Mouse (Mus musculus): ENCODE results near the gene Cmtm4. TPM values are rescaled to one million over a fixed set of nuclear protein-coding genes. Genes with fewer than 3 reads are reported as not detected.

Gene Cmtm4
- total RNA-seq, 1 experiment, result 21.3 TPM

DNA sequence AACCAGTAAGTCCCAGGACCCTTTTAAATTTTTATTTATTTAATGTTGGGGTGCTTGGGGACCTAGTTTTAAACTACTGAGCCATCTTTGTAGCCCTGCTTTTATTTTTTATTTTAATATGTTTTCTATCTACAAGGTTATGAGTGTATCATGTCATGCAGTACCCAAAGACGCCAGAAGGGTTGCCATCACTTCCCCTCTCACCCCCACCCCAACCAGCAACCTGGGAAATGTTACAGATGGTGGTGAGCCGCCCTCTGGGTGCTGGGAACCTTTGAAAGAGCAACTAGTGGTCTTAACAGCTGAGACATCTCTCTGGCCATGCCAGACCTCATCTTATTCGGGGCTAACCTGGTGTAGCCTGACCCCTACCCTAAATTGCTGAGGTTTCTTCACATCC, 57.7 kb downstream of the Cmtm4 start:
- in situ Hi-C loops (cut with MboI; ENCODE audit: low sequenced_read_pairs in 2 of 2, unreplicated experiment in 2 of 2), result no loop called here
- DNase-seq (ENCODE audit: low read depth, low spot score), result no peak

DNA sequence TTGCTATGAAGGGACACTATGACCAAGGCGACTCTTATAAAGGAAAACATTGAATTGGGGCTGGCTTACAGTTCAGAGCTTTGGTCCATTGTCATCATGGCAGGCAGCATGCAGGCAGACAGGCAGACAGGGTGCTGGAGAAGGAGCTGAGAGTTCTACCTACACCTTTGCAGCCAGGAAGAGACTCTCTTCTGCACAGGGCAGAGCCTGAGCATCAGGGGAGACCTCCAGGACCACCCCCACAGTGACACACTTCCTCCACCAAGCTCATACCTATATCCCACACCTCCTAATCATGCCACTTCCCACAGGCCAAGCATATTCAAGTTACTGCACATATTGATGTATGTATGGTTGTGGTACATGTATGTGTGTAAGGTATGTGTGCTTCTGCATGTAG, 58.8 kb downstream of the Cmtm4 start:
- H3K9ac ChIP-seq (ENCODE audit: insufficient read depth, low read depth, low read length, poor library complexity, severe bottlenecking), result no peak overlapping the region
- DNase-seq (ENCODE audit: low read depth, low spot score), result no peak
- peaks cover 0 to 12% of the 10 kb centered on the region in 2 experiments; a peak in 2 of 4 replicates for H3K4me1 ChIP-seq (ENCODE audit: control insufficient read depth in 2 of 2, insufficient read depth in 2 of 2, low read length in 2 of 2, poor library complexity in 1 of 2)
- in situ Hi-C loops (cut with MboI; ENCODE audit: low sequenced_read_pairs in 2 of 2, unreplicated experiment in 2 of 2), result no loop called here
- H3K27ac ChIP-seq (ENCODE audit: insufficient read depth, low read depth, low read length, poor library complexity, severe bottlenecking), result no peak overlapping the region
- no peaks in the 10 kb centered on the region for H3K36me3 ChIP-seq (ENCODE audit: control insufficient read depth, insufficient read depth, low read length, poor library complexity, severe bottlenecking)
- H3K9me3 ChIP-seq (ENCODE audit: control insufficient read depth, insufficient read depth, low read depth, low read length), result no peaks in the 10 kb centered on the region
- no peak overlapping the region for H3K4me3 ChIP-seq (ENCODE audit: insufficient read depth in 1 of 2, low read depth in 1 of 2, low read length in 2 of 2, poor library complexity in 1 of 2, severe bottlenecking in 1 of 2)
- TF ChIP-seq CHD2 (IDR thresholded peaks at IDR 0.05; ENCODE audit: low read depth, low read length), result no peak
- no peak for TF ChIP-seq ZC3H11A (IDR thresholded peaks at IDR 0.05; ENCODE audit: borderline replicate concordance, low read depth, low read length)
- no peak for TF ChIP-seq MAFK (IDR thresholded peaks at IDR 0.05; ENCODE audit: insufficient read depth, low read depth, low read length)

More for the DNA sequence above, 57.7 kb downstream of the Cmtm4 start:
- Histone ChIP-seq H3K4me3 (ENCODE audit: insufficient read depth in 1 of 2, low read depth in 1 of 2, low read length in 2 of 2, poor library complexity in 1 of 2, severe bottlenecking in 1 of 2) (no peak overlapping the region), H3K36me3 (ENCODE audit: control insufficient read depth, insufficient read depth, low read length, poor library complexity, severe bottlenecking) (no peaks in the 10 kb centered on the region), H3K9me3 (ENCODE audit: control insufficient read depth, insufficient read depth, low read depth, low read length) (no peaks in the 10 kb centered on the region), H3K4me1 (ENCODE audit: control insufficient read depth in 2 of 2, insufficient read depth in 2 of 2, low read length in 2 of 2, poor library complexity in 1 of 2) (peaks cover 0 to 13% of the 10 kb centered on the region in 2 experiments; a peak in 2 of 4 replicates), H3K9ac (ENCODE audit: insufficient read depth, low read depth, low read length, poor library complexity, severe bottlenecking) (no peak overlapping the region), H3K27ac (ENCODE audit: insufficient read depth, low read depth, low read length, poor library complexity, severe bottlenecking) (no peak overlapping the region)
- TF ChIP-seq MAFK (IDR thresholded peaks at IDR 0.05; ENCODE audit: insufficient read depth, low read depth, low read length) (no peak), ZNF384 (IDR thresholded peaks at IDR 0.05; ENCODE audit: low read depth, low read length) (no peak), HCFC1 (IDR thresholded peaks at IDR 0.05; ENCODE audit: borderline replicate concordance, insufficient read depth, low read length) (no peak), ZC3H11A (IDR thresholded peaks at IDR 0.05; ENCODE audit: borderline replicate concordance, low read depth, low read length) (no peak), CHD2 (IDR thresholded peaks at IDR 0.05; ENCODE audit: low read depth, low read length) (no peak)

DNA sequence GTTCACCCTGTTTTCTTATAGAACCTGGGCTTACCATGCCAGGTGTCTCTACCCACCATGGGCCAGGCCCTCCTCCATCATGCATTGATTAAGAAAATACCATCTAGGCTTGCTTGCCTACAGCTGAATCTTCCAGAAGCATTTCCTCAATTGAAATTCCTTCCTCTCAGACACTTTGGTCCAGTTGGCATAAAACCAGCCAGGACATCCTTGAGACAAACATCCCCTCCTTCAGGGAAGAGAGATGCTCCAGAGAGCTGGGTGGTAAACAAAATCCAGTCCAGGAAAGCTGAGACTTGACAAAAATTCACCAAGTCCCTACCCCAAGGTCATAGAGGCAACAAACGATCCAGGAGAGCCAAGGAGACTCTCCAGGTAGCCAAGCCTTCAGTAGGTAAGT, 61.4 kb downstream of the Cmtm4 start:
- no peak overlapping the region for H3K4me3 ChIP-seq (ENCODE audit: insufficient read depth in 1 of 2, low read depth in 1 of 2, low read length in 2 of 2, poor library complexity in 1 of 2, severe bottlenecking in 1 of 2)
- no peak for TF ChIP-seq HCFC1 (IDR thresholded peaks at IDR 0.05; ENCODE audit: borderline replicate concordance, insufficient read depth, low read length)
- no peak for TF ChIP-seq ZNF384 (IDR thresholded peaks at IDR 0.05; ENCODE audit: low read depth, low read length)
- no peaks in the 10 kb centered on the region for H3K9me3 ChIP-seq (ENCODE audit: control insufficient read depth, insufficient read depth, low read depth, low read length)
- H3K27ac ChIP-seq (ENCODE audit: insufficient read depth, low read depth, low read length, poor library complexity, severe bottlenecking), result no peak overlapping the region
- no peak for DNase-seq (ENCODE audit: low read depth, low spot score)
- H3K4me1 ChIP-seq (ENCODE audit: control insufficient read depth in 2 of 2, insufficient read depth in 2 of 2, low read length in 2 of 2, poor library complexity in 1 of 2), result no peaks in the 10 kb centered on the region
- no peak overlapping the region for H3K9ac ChIP-seq (ENCODE audit: insufficient read depth, low read depth, low read length, poor library complexity, severe bottlenecking)
- in situ Hi-C loops (cut with MboI; ENCODE audit: low sequenced_read_pairs in 2 of 2, unreplicated experiment in 2 of 2), result no loop called here
- H3K36me3 ChIP-seq (ENCODE audit: control insufficient read depth, insufficient read depth, low read length, poor library complexity, severe bottlenecking), result no peaks in the 10 kb centered on the region

DNA sequence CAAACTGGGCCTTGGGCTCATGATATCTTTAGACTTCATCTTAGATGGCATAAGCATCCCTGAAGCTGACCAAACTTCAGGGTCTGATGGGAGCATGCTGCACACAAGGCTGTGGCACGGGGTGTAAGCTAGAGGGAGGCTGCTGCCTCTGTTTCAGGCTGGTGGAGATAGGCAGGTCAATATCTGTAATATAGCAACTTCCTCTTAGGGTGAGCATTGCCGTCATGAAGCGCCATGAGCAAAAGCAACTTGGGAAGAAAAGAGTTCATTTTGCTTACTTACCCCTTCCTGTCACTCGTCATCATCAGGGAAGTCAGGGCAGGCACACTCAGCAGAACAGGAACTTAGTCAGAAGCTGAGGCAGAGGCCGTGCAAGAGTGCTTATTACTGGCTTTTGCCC, 61.8 kb downstream of the Cmtm4 start:
- Histone ChIP-seq H3K27ac (ENCODE audit: insufficient read depth, low read depth, low read length, poor library complexity, severe bottlenecking) (no peak overlapping the region), H3K4me3 (ENCODE audit: insufficient read depth in 1 of 2, low read depth in 1 of 2, low read length in 2 of 2, poor library complexity in 1 of 2, severe bottlenecking in 1 of 2) (no peak overlapping the region), H3K4me1 (ENCODE audit: control insufficient read depth in 2 of 2, insufficient read depth in 2 of 2, low read length in 2 of 2, poor library complexity in 1 of 2) (no peaks in the 10 kb centered on the region), H3K9ac (ENCODE audit: insufficient read depth, low read depth, low read length, poor library complexity, severe bottlenecking) (no peak overlapping the region), H3K36me3 (ENCODE audit: control insufficient read depth, insufficient read depth, low read length, poor library complexity, severe bottlenecking) (no peaks in the 10 kb centered on the region), H3K9me3 (ENCODE audit: control insufficient read depth, insufficient read depth, low read depth, low read length) (no peaks in the 10 kb centered on the region)
- TF ChIP-seq MAFK (IDR thresholded peaks at IDR 0.05; ENCODE audit: insufficient read depth, low read depth, low read length), result no peak
- no peak for TF ChIP-seq CHD2 (IDR thresholded peaks at IDR 0.05; ENCODE audit: low read depth, low read length)
- no peak for TF ChIP-seq HCFC1 (IDR thresholded peaks at IDR 0.05; ENCODE audit: borderline replicate concordance, insufficient read depth, low read length)
- TF ChIP-seq ZNF384 (IDR thresholded peaks at IDR 0.05; ENCODE audit: low read depth, low read length), result no peak
- TF ChIP-seq ZC3H11A (IDR thresholded peaks at IDR 0.05; ENCODE audit: borderline replicate concordance, low read depth, low read length), result no peak
- DNase-seq (ENCODE audit: low read depth, low spot score), result no peak
- in situ Hi-C loops (cut with MboI; ENCODE audit: low sequenced_read_pairs in 2 of 2, unreplicated experiment in 2 of 2), result no loop called here

Data from ES-E14 (cell line).